Mouse (Mus musculus) MEL (cell line): Measurements from ENCODE around the gene Fosl2. TPM values are rescaled to one million over a fixed set of nuclear protein-coding genes. Genes with fewer than 3 reads are reported as not detected.
A peak's percentile ranks its signal among the peaks of the same experiment; 100 is the strongest.

ENCODE experiments used
- DNase-seq: peaks from one replicate; pipeline ENCODE4 v3.0.0; 2011; ENCODE audit warnings: low read depth, low spot score
- H3K27ac ChIP-seq: 2 replicates; pipeline ENCODE4 v1.5.1; 2012; ENCODE audit warnings: low read depth, mild to moderate bottlenecking, control low read depth, low read length, moderate library complexity; ENCODE audit not compliant: control insufficient read depth
- H3K27me3 ChIP-seq, 2 experiments: fragments of 150-350 bp in 1 of 2; sonication (generic) in 1 of 2; 2 replicates each; pipeline ENCODE4 v1.6.1; 2012; ENCODE audit warnings: low read length in 2 of 2, mild to moderate bottlenecking in 2 of 2, improper control_type of control experiment in 1 of 2, moderate library complexity in 1 of 2; ENCODE audit not compliant: insufficient read depth in 2 of 2, control insufficient read depth in 1 of 2
- H3K36me3 ChIP-seq, 2 experiments: 2 replicates each; pipeline ENCODE4 v1.6.1; 2012 to 2014; ENCODE audit warnings: low read length in 2 of 2, improper control_type of control experiment in 1 of 2, inconsistent platforms in 1 of 2, mild to moderate bottlenecking in 1 of 2; ENCODE audit not compliant: insufficient read depth in 2 of 2, control insufficient read depth in 1 of 2
- H3K4me1 ChIP-seq, 2 experiments: fragments of 150-350 bp in 1 of 2; sonication (generic) in 1 of 2; 2 replicates each; pipeline ENCODE4 v1.6.1; 2012; ENCODE audit warnings: low read length in 2 of 2, improper control_type of control experiment in 1 of 2, mild to moderate bottlenecking in 1 of 2; ENCODE audit not compliant: insufficient read depth in 2 of 2, control insufficient read depth in 1 of 2
- H3K4me3 ChIP-seq, 2 experiments: fragments of 150-350 bp in 1 of 2; sonication (generic) in 1 of 2; 2 replicates each; pipeline ENCODE4 v1.5.1; 2012; ENCODE audit warnings: low read depth in 2 of 2, low read length in 2 of 2, mild to moderate bottlenecking in 2 of 2, moderate library complexity in 2 of 2, control low read depth in 1 of 2, improper control_type of control experiment in 1 of 2; ENCODE audit not compliant: control insufficient read depth in 1 of 2, insufficient read depth in 1 of 2
- H3K79me2 ChIP-seq: 2 replicates; pipeline ENCODE4 v1.6.1; 2012; ENCODE audit warnings: mild to moderate bottlenecking, low read length, moderate library complexity; ENCODE audit not compliant: control insufficient read depth, poor library complexity, insufficient read depth
- H3K9ac ChIP-seq: 2 replicates; pipeline ENCODE4 v1.6.1; 2012; ENCODE audit warnings: low read depth, mild to moderate bottlenecking, control low read depth, low read length, moderate library complexity; ENCODE audit not compliant: control insufficient read depth, poor library complexity, severe bottlenecking
- H3K9me3 ChIP-seq: fragments of 150-350 bp; sonication (generic); replicated peaks from 2 replicates; pipeline ENCODE4 v1.6.1; 2012; ENCODE audit warnings: mild to moderate bottlenecking, low read length, improper control_type of control experiment, moderate library complexity; ENCODE audit not compliant: insufficient read depth
- BHLHE40 ChIP-seq: IDR thresholded peaks from 2 replicates; pipeline ENCODE4 v1.6.1; 2012; ENCODE audit warnings: low read depth, mild to moderate bottlenecking, inconsistent platforms, low read length, improper control_type of control experiment, borderline replicate concordance
- CHD1 ChIP-seq: IDR thresholded peaks from 2 replicates; pipeline ENCODE4 v1.6.1; 2012; ENCODE audit warnings: low read depth, mild to moderate bottlenecking, inconsistent platforms, low read length, improper control_type of control experiment
- E2F4 ChIP-seq: IDR thresholded peaks from 2 replicates; pipeline ENCODE4 v1.6.1; 2011; ENCODE audit warnings: low read depth, low read length, improper control_type of control experiment, borderline replicate concordance
- ETS1 ChIP-seq: IDR thresholded peaks from 2 replicates; pipeline ENCODE4 v1.6.1; 2012; ENCODE audit warnings: low read depth, mild to moderate bottlenecking, inconsistent platforms, low read length, improper control_type of control experiment, moderate library complexity
- GATA1 ChIP-seq: IDR thresholded peaks from 2 replicates; pipeline ENCODE4 v1.6.1; 2011; ENCODE audit warnings: low read depth, low read length, improper control_type of control experiment
- HCFC1 ChIP-seq: IDR thresholded peaks from 2 replicates; pipeline ENCODE4 v1.6.1; 2012; ENCODE audit warnings: low read depth, mild to moderate bottlenecking, inconsistent platforms, low read length, improper control_type of control experiment, moderate library complexity
- JUND ChIP-seq: IDR thresholded peaks from 2 replicates; pipeline ENCODE4 v1.6.1; 2011; ENCODE audit warnings: low read depth, mild to moderate bottlenecking, improper control_type of control experiment, low read length
- MAFK ChIP-seq: IDR thresholded peaks from 2 replicates; pipeline ENCODE4 v1.6.1; 2011; ENCODE audit warnings: low read depth, mild to moderate bottlenecking, low read length, improper control_type of control experiment, borderline replicate concordance
- MAX ChIP-seq: IDR thresholded peaks from 2 replicates; pipeline ENCODE4 v1.6.1; 2011; ENCODE audit warnings: low read length, improper control_type of control experiment
- MYB ChIP-seq: IDR thresholded peaks from 2 replicates; pipeline ENCODE4 v1.6.1; 2011; ENCODE audit warnings: mild to moderate bottlenecking, low read depth, low read length, improper control_type of control experiment
- NELFE ChIP-seq: IDR thresholded peaks from 2 replicates; pipeline ENCODE4 v1.6.1; 2011; ENCODE audit warnings: low read depth, low read length, improper control_type of control experiment
- NRF1 ChIP-seq: IDR thresholded peaks from 2 replicates; pipeline ENCODE4 v1.6.1; 2014; ENCODE audit warnings: low read depth, mild to moderate bottlenecking, inconsistent platforms, low read length, improper control_type of control experiment, moderate library complexity; ENCODE audit not compliant: poor library complexity, insufficient read depth, severe bottlenecking
- POLR2AphosphoS2 ChIP-seq: IDR thresholded peaks from 2 replicates; pipeline ENCODE4 v1.6.1; 2011; ENCODE audit warnings: low read length, improper control_type of control experiment
- POLR2AphosphoS5 ChIP-seq: IDR thresholded peaks from 2 replicates; pipeline ENCODE4 v1.6.1; 2012; ENCODE audit warnings: low read depth, borderline replicate concordance, mild to moderate bottlenecking, inconsistent platforms, low read length, moderate library complexity, mixed read lengths
- RAD21 ChIP-seq: IDR thresholded peaks from 2 replicates; pipeline ENCODE4 v1.6.1; 2011; ENCODE audit warnings: mild to moderate bottlenecking, low read depth, low read length, improper control_type of control experiment
- RCOR1 ChIP-seq: IDR thresholded peaks from 2 replicates; pipeline ENCODE4 v1.6.1; 2012; ENCODE audit warnings: low read depth, mild to moderate bottlenecking, inconsistent platforms, low read length, improper control_type of control experiment
- SIN3A ChIP-seq: IDR thresholded peaks from 2 replicates; pipeline ENCODE4 v1.6.1; 2012; ENCODE audit warnings: low read length, improper control_type of control experiment, inconsistent platforms
- TAL1 ChIP-seq: IDR thresholded peaks from 2 replicates; pipeline ENCODE4 v1.6.1; 2012; ENCODE audit warnings: mild to moderate bottlenecking, inconsistent platforms, low read length, moderate library complexity, mixed read lengths
- TBP ChIP-seq: IDR thresholded peaks from 2 replicates; pipeline ENCODE4 v1.8.0; 2011; ENCODE audit warnings: low read depth, low read length, improper control_type of control experiment
- TCF12 ChIP-seq: IDR thresholded peaks from 2 replicates; pipeline ENCODE4 v1.6.1; 2014; ENCODE audit warnings: low read depth, mild to moderate bottlenecking, inconsistent platforms, low read length, improper control_type of control experiment, moderate library complexity
- USF1 ChIP-seq: IDR thresholded peaks from 2 replicates; pipeline ENCODE4 v1.6.1; 2014; ENCODE audit warnings: low read depth, mild to moderate bottlenecking, inconsistent platforms, low read length, improper control_type of control experiment, moderate library complexity
- USF2 ChIP-seq, 2 experiments: IDR thresholded peaks; 2 replicates each; pipeline ENCODE4 v1.6.1; 2011 to 2012; ENCODE audit warnings: improper control_type of control experiment in 2 of 2, low read length in 2 of 2, borderline replicate concordance in 1 of 2, inconsistent platforms in 1 of 2, low read depth in 1 of 2, mild to moderate bottlenecking in 1 of 2; ENCODE audit not compliant: insufficient read depth in 1 of 2
- ZC3H11A ChIP-seq: IDR thresholded peaks from 2 replicates; pipeline ENCODE4 v1.6.1; 2012; ENCODE audit warnings: low read depth, mild to moderate bottlenecking, inconsistent platforms, low read length, improper control_type of control experiment
- ZKSCAN1 ChIP-seq: IDR thresholded peaks from 2 replicates; pipeline ENCODE4 v1.6.1; 2012; ENCODE audit warnings: low read depth, mild to moderate bottlenecking, inconsistent platforms, low read length, improper control_type of control experiment, moderate library complexity
- ZMIZ1 ChIP-seq: IDR thresholded peaks from 2 replicates; pipeline ENCODE4 v1.6.1; 2012; ENCODE audit warnings: low read depth, mild to moderate bottlenecking, inconsistent platforms, low read length, improper control_type of control experiment, moderate library complexity
- ZNF384 ChIP-seq: IDR thresholded peaks from 2 replicates; pipeline ENCODE4 v1.6.1; 2012; ENCODE audit warnings: low read depth, mild to moderate bottlenecking, inconsistent platforms, low read length, improper control_type of control experiment
- polyA plus RNA-seq, 2 experiments: library from polyadenylated mRNA; stranded (reverse) in 1 of 2; unstranded in 1 of 2; fragments of >175 nt in 1 of 2; fragments of >200 nt in 1 of 2; gene quantifications; 2 replicates each; pipeline versions ENCODE4 v1.2.1 to v1.2.4; 2012; ENCODE audit warnings: low replicate concordance in 2 of 2, low read depth in 1 of 2; ENCODE audit not compliant: insufficient read length in 2 of 2, insufficient read depth in 1 of 2, missing spikeins in 1 of 2
- total RNA-seq: library from RNA; depleted of rRNA; stranded (reverse); fragments of 300-350 nt; gene quantifications from 2 replicates; pipeline ENCODE4 v1.2.3, GENCODE M21; 2012

The Fosl2 gene
- total and polyA plus RNA-seq, 3 experiments: 3.3 to 22.1 (median 12.0) TPM

GRCm38 (mm10) chr5:32139516-32140037 is 4.0 kb downstream of the Fosl2 start (continued):
- no peak for TF ChIP-seq HCFC1
- peak; percentile 98 for TF ChIP-seq ZC3H11A
- TF ChIP-seq E2F4: no peak
- TF ChIP-seq ZMIZ1: no peak
- peak; percentile 100 for TF ChIP-seq RAD21
- no peak for TF ChIP-seq NRF1
- TF ChIP-seq USF1: no peak
- no peak for TF ChIP-seq TCF12
- peak; percentile 62 for TF ChIP-seq SIN3A
- no peak for TF ChIP-seq TAL1
- no peak for TF ChIP-seq MAX
- TF ChIP-seq, all 39 proteins: peak for 9

- no peak overlapping the region for H3K4me3 ChIP-seq
- peaks cover 0 to 15% of the 10 kb centered on the region in 2 experiments; a peak in 2 of 4 replicates for H3K4me1 ChIP-seq
- H3K27me3 ChIP-seq: no peaks in the 10 kb centered on the region
- H3K9ac ChIP-seq: no peak overlapping the region
- peaks cover 0 to 22% of the 10 kb centered on the region in 2 experiments; a peak in 2 of 4 replicates for H3K36me3 ChIP-seq
- TF ChIP-seq ZC3H11A: no peak
- no peak for TF ChIP-seq POLR2AphosphoS5
- TF ChIP-seq ZMIZ1: no peak
- no peak for TF ChIP-seq NELFE
- no peak for TF ChIP-seq ZKSCAN1
- TF ChIP-seq TAL1: no peak
- TF ChIP-seq ETS1: no peak
- no peak for TF ChIP-seq TCF12
- no peak for TF ChIP-seq POLR2AphosphoS2
- no peak for TF ChIP-seq USF1
- no peak for TF ChIP-seq MYB
- H3K27ac ChIP-seq: no peak overlapping the region
- no peak for DNase-seq
- H3K79me2 ChIP-seq: peaks cover 6% of the 10 kb centered on the region
- H3K9me3 ChIP-seq: no peaks in the 10 kb centered on the region
These were observed 6.3 kb downstream of the Fosl2 start for GRCm38 (mm10) chr5:32141899-32142298.

GRCm38 (mm10) chr5:32143433-32143970 is 7.9 kb downstream of the Fosl2 start:
- DNase-seq: no peak
- Histone ChIP-seq H3K27ac (no peak overlapping the region), H3K27me3 (no peaks in the 10 kb centered on the region), H3K4me1 (peaks cover 0 to 5% of the 10 kb centered on the region in 2 experiments; a peak in 2 of 4 replicates), H3K9me3 (no peaks in the 10 kb centered on the region), H3K9ac (no peak overlapping the region)
- TF ChIP-seq TBP: no peak
- no peak for TF ChIP-seq NELFE
- no peak for TF ChIP-seq JUND
- TF ChIP-seq USF2 (IDR thresholded peaks at IDR 0.05; ENCODE audit: borderline replicate concordance in 1 of 2, insufficient read depth in 1 of 2, low read depth in 1 of 2, low read length in 2 of 2): no peak
- TF ChIP-seq BHLHE40: no peak
- no peak for TF ChIP-seq RCOR1
- TF ChIP-seq ZNF384: no peak
- TF ChIP-seq POLR2AphosphoS2: no peak
- no peak for TF ChIP-seq HCFC1
- TF ChIP-seq MAFK: no peak
- no peak for TF ChIP-seq ETS1
- no peak for TF ChIP-seq NRF1
- TF ChIP-seq CHD1: no peak
- TF ChIP-seq GATA1: no peak
- TF ChIP-seq, all 39 proteins: peak for 0
- Histone ChIP-seq H3K79me2 (no peaks in the 10 kb centered on the region; the same call in 1 of the 2 replicates), H3K36me3 (peaks cover 0 to 9% of the 10 kb centered on the region in 2 experiments; a peak in 2 of 4 replicates), H3K4me3 (no peak overlapping the region)
